Mouse (Mus musculus): ENCODE results near the gene Anks1b. TPM values are rescaled to one million over a fixed set of nuclear protein-coding genes. Genes with fewer than 3 reads are reported as not detected.

The Anks1b gene
- polyA plus RNA-seq, 1 experiment from 2014 or later = 0.71 TPM

- Histone ChIP-seq H3K4me1 (ENCODE audit: control insufficient read depth, insufficient read depth, low read length) (no peaks in the 10 kb centered on the region), H3K4me3 (ENCODE audit: low read length) (no peak overlapping the region), H3K9ac (ENCODE audit: low read depth, low read length) (no peak overlapping the region), H3K27ac (ENCODE audit: low read length) (no peak overlapping the region), H3K9me3 (ENCODE audit: control insufficient read depth, low read length) (no peaks in the 10 kb centered on the region), H3K36me3 (ENCODE audit: control insufficient read depth, insufficient read depth, low read length) (no peaks in the 10 kb centered on the region), H3K4me2 (ENCODE audit: low read depth, low read length) (no peak overlapping the region), H3K27me3 (replicated peaks; ENCODE audit: control insufficient read depth, insufficient read depth, low read length) (no peaks in the 10 kb centered on the region)
- no peak for ATAC-seq
- WGBS = 91% methylated on average over 7 of the region's 7 CpGs
These were observed 17.0 kb upstream of the Anks1b start for GRCm38 (mm10) chr10:89856286-89856685.

DNA sequence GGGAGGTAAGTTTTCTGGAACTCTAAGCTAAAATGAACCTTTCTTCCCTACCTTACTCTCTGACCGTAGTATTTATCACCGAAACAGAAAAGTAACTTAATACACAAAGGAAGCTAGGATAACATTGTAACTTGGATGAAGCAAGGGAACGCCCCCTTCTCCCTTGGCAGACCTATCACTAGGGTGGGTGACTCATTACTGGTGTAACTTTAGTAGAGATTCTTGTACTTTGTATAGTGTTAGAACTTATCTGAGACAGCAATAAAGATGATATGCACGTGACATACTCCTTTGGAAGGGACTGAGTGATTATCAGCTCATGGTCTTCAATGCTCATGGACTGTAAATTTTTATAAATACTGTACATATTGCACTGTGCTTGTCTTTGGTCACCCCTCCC is 5.1 kb upstream of the Anks1b start:
- Histone ChIP-seq H3K4me1 (ENCODE audit: control insufficient read depth, insufficient read depth, low read length) (peaks cover 6% of the 10 kb centered on the region; the same call in 1 of the 2 replicates), H3K4me2 (ENCODE audit: low read depth, low read length) (no peak overlapping the region), H3K9me3 (ENCODE audit: control insufficient read depth, low read length) (no peaks in the 10 kb centered on the region), H3K9ac (ENCODE audit: low read depth, low read length) (no peak overlapping the region), H3K4me3 (ENCODE audit: low read length) (no peak overlapping the region), H3K27ac (ENCODE audit: low read length) (no peak overlapping the region), H3K36me3 (ENCODE audit: control insufficient read depth, insufficient read depth, low read length) (no peaks in the 10 kb centered on the region), H3K27me3 (replicated peaks; ENCODE audit: control insufficient read depth, insufficient read depth, low read length) (peaks cover 5% of the 10 kb centered on the region; the same call in 1 of the 2 replicates)
- ATAC-seq = 0 out of 2 replicates have a peak, but pooled peaks have one; percentile 53
- WGBS = 76% methylated on average over 4 of the region's 4 CpGs

GRCm38 (mm10) chr10:89868836-89869235 is 4.5 kb upstream of the Anks1b start:
- Histone ChIP-seq H3K4me2 (ENCODE audit: low read depth, low read length) (no peak overlapping the region), H3K36me3 (ENCODE audit: control insufficient read depth, insufficient read depth, low read length) (no peaks in the 10 kb centered on the region), H3K9me3 (ENCODE audit: control insufficient read depth, low read length) (no peaks in the 10 kb centered on the region), H3K4me1 (ENCODE audit: control insufficient read depth, insufficient read depth, low read length) (peaks cover 10% of the 10 kb centered on the region; the same call in 1 of the 2 replicates), H3K4me3 (ENCODE audit: low read length) (no peak overlapping the region), H3K27me3 (replicated peaks; ENCODE audit: control insufficient read depth, insufficient read depth, low read length) (peaks cover 9% of the 10 kb centered on the region; the same call in 1 of the 2 replicates), H3K27ac (ENCODE audit: low read length) (no peak overlapping the region), H3K9ac (ENCODE audit: low read depth, low read length) (no peak overlapping the region)
- 78% methylated on average over 3 of the region's 3 CpGs for WGBS
- no peak for ATAC-seq

GRCm38 (mm10) chr10:89872501-89873145 is 686 bp upstream of the Anks1b start:
- peak; percentile 81 for ATAC-seq
- no peak overlapping the region for H3K27ac ChIP-seq (ENCODE audit: low read length)
- no peaks in the 10 kb centered on the region for H3K9me3 ChIP-seq (ENCODE audit: control insufficient read depth, low read length)
- peaks cover 9% of the 10 kb centered on the region; the same call in 1 of the 2 replicates for H3K27me3 ChIP-seq (replicated peaks; ENCODE audit: control insufficient read depth, insufficient read depth, low read length)
- peak overlapping the region; percentile 64 for H3K4me3 ChIP-seq (ENCODE audit: low read length)
- H3K4me2 ChIP-seq (ENCODE audit: low read depth, low read length) = peak overlapping the region; percentile 96
- peaks cover 10% of the 10 kb centered on the region; the same call in 1 of the 2 replicates for H3K4me1 ChIP-seq (ENCODE audit: control insufficient read depth, insufficient read depth, low read length)
- WGBS = 1% methylated on average over 20 of the region's 56 CpGs
- H3K9ac ChIP-seq (ENCODE audit: low read depth, low read length) = peak overlapping the region; percentile 23; the same call in 1 of the 2 replicates
- H3K36me3 ChIP-seq (ENCODE audit: control insufficient read depth, insufficient read depth, low read length) = no peaks in the 10 kb centered on the region

DNA sequence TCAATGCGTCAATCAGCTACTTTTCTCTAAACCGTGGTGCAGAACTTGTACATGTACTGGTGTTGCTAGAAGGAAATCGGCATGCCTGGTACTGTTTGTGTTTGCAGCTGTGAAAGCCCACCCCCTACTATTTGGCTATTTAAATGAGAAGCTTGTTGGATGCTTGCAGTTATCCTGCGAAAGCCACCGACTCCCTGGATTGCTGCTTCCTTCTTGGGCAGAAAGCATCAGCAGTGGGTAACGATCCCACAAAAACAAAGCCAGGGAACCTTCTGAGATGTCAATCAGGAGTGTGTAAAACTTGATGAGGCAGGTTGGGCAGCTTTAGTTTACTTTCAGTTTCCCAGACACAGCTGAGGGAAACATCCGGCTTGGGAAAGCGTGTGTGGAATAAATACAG is 727 bp downstream of the Anks1b start:
- 13% methylated on average over 8 of the region's 8 CpGs for WGBS
- no peak for ATAC-seq
- Histone ChIP-seq H3K4me1 (ENCODE audit: control insufficient read depth, insufficient read depth, low read length) (peaks cover 10% of the 10 kb centered on the region; the same call in 1 of the 2 replicates), H3K9me3 (ENCODE audit: control insufficient read depth, low read length) (no peaks in the 10 kb centered on the region), H3K27me3 (replicated peaks; ENCODE audit: control insufficient read depth, insufficient read depth, low read length) (peaks cover 9% of the 10 kb centered on the region; the same call in 1 of the 2 replicates), H3K4me2 (ENCODE audit: low read depth, low read length) (peak overlapping the region; percentile 96), H3K36me3 (ENCODE audit: control insufficient read depth, insufficient read depth, low read length) (no peaks in the 10 kb centered on the region), H3K4me3 (ENCODE audit: low read length) (peak overlapping the region; percentile 64), H3K9ac (ENCODE audit: low read depth, low read length) (no peak overlapping the region), H3K27ac (ENCODE audit: low read length) (no peak overlapping the region)

GRCm38 (mm10) chr10:89883561-89883960 is 10.3 kb downstream of the Anks1b start:
- WGBS = 70% methylated on average over 8 of the region's 8 CpGs

GRCm38 (mm10) chr10:89902720-89903337 is 29.5 kb downstream of the Anks1b start:
- no peaks in the 10 kb centered on the region for H3K9me3 ChIP-seq (ENCODE audit: control insufficient read depth, low read length)
- no peak overlapping the region for H3K9ac ChIP-seq (ENCODE audit: low read depth, low read length)
- no peak overlapping the region for H3K4me3 ChIP-seq (ENCODE audit: low read length)
- no peaks in the 10 kb centered on the region for H3K4me1 ChIP-seq (ENCODE audit: control insufficient read depth, insufficient read depth, low read length)
- no peaks in the 10 kb centered on the region for H3K36me3 ChIP-seq (ENCODE audit: control insufficient read depth, insufficient read depth, low read length)
- no peak overlapping the region for H3K27ac ChIP-seq (ENCODE audit: low read length)
- no peaks in the 10 kb centered on the region for H3K27me3 ChIP-seq (replicated peaks; ENCODE audit: control insufficient read depth, insufficient read depth, low read length)
- ATAC-seq = no peak
- no peak overlapping the region for H3K4me2 ChIP-seq (ENCODE audit: low read depth, low read length)
- WGBS = 64% methylated on average over 7 of the region's 7 CpGs

More at GRCm38 (mm10) chr10:89883561-89883960, 10.3 kb downstream of the Anks1b start:
- no peaks in the 10 kb centered on the region for H3K9me3 ChIP-seq (ENCODE audit: control insufficient read depth, low read length)
- H3K27ac ChIP-seq (ENCODE audit: low read length) = no peak overlapping the region
- H3K27me3 ChIP-seq (replicated peaks; ENCODE audit: control insufficient read depth, insufficient read depth, low read length) = no peaks in the 10 kb centered on the region
- no peaks in the 10 kb centered on the region for H3K4me1 ChIP-seq (ENCODE audit: control insufficient read depth, insufficient read depth, low read length)
- H3K36me3 ChIP-seq (ENCODE audit: control insufficient read depth, insufficient read depth, low read length) = no peaks in the 10 kb centered on the region
- no peak overlapping the region for H3K4me3 ChIP-seq (ENCODE audit: low read length)
- no peak for ATAC-seq
- no peak overlapping the region for H3K9ac ChIP-seq (ENCODE audit: low read depth, low read length)
- no peak overlapping the region for H3K4me2 ChIP-seq (ENCODE audit: low read depth, low read length)

- no peak for ATAC-seq
- H3K9ac ChIP-seq (ENCODE audit: low read depth, low read length) = no peak overlapping the region
- no peak overlapping the region for H3K27ac ChIP-seq (ENCODE audit: low read length)
- no peaks in the 10 kb centered on the region for H3K36me3 ChIP-seq (ENCODE audit: control insufficient read depth, insufficient read depth, low read length)
- H3K9me3 ChIP-seq (ENCODE audit: control insufficient read depth, low read length) = no peaks in the 10 kb centered on the region
- 80% methylated on average over 4 of the region's 4 CpGs for WGBS
- H3K4me2 ChIP-seq (ENCODE audit: low read depth, low read length) = no peak overlapping the region
- H3K4me3 ChIP-seq (ENCODE audit: low read length) = no peak overlapping the region
- no peaks in the 10 kb centered on the region for H3K4me1 ChIP-seq (ENCODE audit: control insufficient read depth, insufficient read depth, low read length)
- H3K27me3 ChIP-seq (replicated peaks; ENCODE audit: control insufficient read depth, insufficient read depth, low read length) = no peaks in the 10 kb centered on the region
These were observed 38.6 kb downstream of the Anks1b start for GRCm38 (mm10) chr10:89911889-89912288.

DNA sequence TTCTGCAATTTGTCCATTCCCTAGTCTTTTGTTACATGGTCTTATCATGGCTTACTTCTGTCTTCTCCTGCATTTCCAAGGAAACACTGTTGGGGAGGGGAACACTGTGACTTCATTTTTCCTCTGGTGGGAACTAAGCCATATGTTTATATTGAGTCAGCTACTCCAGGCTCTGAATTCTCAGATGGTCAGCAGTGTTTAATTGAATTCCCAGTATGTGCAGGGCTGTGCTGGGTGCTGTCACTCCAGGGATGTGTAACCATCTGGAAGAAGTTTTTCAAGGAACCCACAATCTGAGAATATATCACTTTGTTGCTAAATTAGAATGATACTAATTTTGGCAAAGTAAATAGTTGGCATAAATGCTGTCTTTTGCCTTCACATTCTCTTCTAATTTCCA is 39.9 kb downstream of the Anks1b start:
- ATAC-seq = no peak
- Histone ChIP-seq H3K4me1 (ENCODE audit: control insufficient read depth, insufficient read depth, low read length) (no peaks in the 10 kb centered on the region), H3K9ac (ENCODE audit: low read depth, low read length) (no peak overlapping the region), H3K4me2 (ENCODE audit: low read depth, low read length) (no peak overlapping the region), H3K9me3 (ENCODE audit: control insufficient read depth, low read length) (no peaks in the 10 kb centered on the region), H3K27me3 (replicated peaks; ENCODE audit: control insufficient read depth, insufficient read depth, low read length) (no peaks in the 10 kb centered on the region), H3K4me3 (ENCODE audit: low read length) (no peak overlapping the region), H3K36me3 (ENCODE audit: control insufficient read depth, insufficient read depth, low read length) (no peaks in the 10 kb centered on the region), H3K27ac (ENCODE audit: low read length) (no peak overlapping the region)
